Mouse (Mus musculus) kidney, adult 2 months (tissue): ENCODE results near the gene Jakmip3.

ENCODE experiments used
- CTCF ChIP-seq: fragments of 200-500 bp; conservative IDR thresholded peaks from 2 replicates; pipeline ENCODE4 v1.5.1; 2011; ENCODE audit warnings: low read depth, mild to moderate bottlenecking, control low read depth, low read length, moderate library complexity, mixed read lengths; ENCODE audit not compliant: insufficient read depth, insufficient read length
- POLR2A ChIP-seq: fragments of 200-500 bp; IDR thresholded peaks from one replicate; pipeline ENCODE4 v1.6.1; 2011; ENCODE audit warnings: low read depth, low read length, control low read depth

DNA sequence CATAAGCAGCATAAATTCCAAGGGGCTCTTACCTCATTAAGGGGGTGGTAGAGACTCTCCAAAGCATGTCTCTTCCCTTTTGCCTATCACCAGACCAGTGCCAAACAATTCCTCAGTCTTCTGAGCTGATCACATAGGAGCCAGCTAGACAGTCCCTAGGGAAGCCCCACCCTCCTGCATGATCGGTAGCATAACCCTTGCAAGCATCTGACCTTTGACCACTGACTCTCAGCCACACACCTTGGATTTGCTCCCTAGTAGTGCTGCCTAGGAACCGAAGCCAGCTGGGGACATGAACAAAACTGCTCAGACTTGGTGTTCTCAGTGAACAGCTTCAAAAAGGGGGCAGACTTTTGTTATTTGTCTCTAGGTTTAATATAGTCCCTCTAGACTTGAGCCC is 42.4 kb upstream of the Jakmip3 start:
- TF ChIP-seq POLR2A (no peak), CTCF (no peak)
